Mouse (Mus musculus): ENCODE measurements around the gene Slc22a14.

The Slc22a14 gene

GRCm38 (mm10) chr9:119192202-119192990 is 173.0 kb downstream of the Slc22a14 start:
- DNase-seq, result peak in 1 of 2 experiments; percentile 25

- DNase-seq, result no peak
Measured at GRCm38 (mm10) chr9:119181241-119181728, 184.1 kb downstream of the Slc22a14 start.

GRCm38 (mm10) chr9:119179292-119179691 is 186.1 kb downstream of the Slc22a14 start:
- DNase-seq, result no peak

GRCm38 (mm10) chr9:119167608-119168007 is 197.7 kb downstream of the Slc22a14 start:
- DNase-seq, result no peak

- no peak for DNase-seq
Measured at GRCm38 (mm10) chr9:119165548-119165947, 199.8 kb downstream of the Slc22a14 start.

GRCm38 (mm10) chr9:119164743-119165142 is 200.6 kb downstream of the Slc22a14 start:
- DNase-seq, result no peak

- DNase-seq, result no peak
Measured at GRCm38 (mm10) chr9:119160689-119161088, 204.7 kb downstream of the Slc22a14 start.

GRCm38 (mm10) chr9:119158861-119159260 is 206.5 kb downstream of the Slc22a14 start, which contains the start of gene Gm47289:
Gm47289 (plus strand) TSS chr9:119159161.
- no peak for DNase-seq

- DNase-seq, result peak; percentile 21 to 66
Measured at GRCm38 (mm10) chr9:119156278-119157201, 208.8 kb downstream of the Slc22a14 start, which contains the start of gene Acaa1b. Acaa1b (minus strand) TSS chr9:119157093.

GRCm38 (mm10) chr9:119155826-119156225 is 209.5 kb downstream of the Slc22a14 start:
- DNase-seq, result no peak

- DNase-seq, result no peak
Measured at GRCm38 (mm10) chr9:119155416-119155815, 209.9 kb downstream of the Slc22a14 start.

GRCm38 (mm10) chr9:119151751-119152150 is 213.6 kb downstream of the Slc22a14 start:
- no peak for DNase-seq

GRCm38 (mm10) chr9:119149601-119150000 is 215.8 kb downstream of the Slc22a14 start:
- no peak for DNase-seq

- no peak for DNase-seq
Measured at GRCm38 (mm10) chr9:119146098-119146770, 219.1 kb downstream of the Slc22a14 start.

- DNase-seq, result no peak
Measured at GRCm38 (mm10) chr9:119145638-119146037, 219.7 kb downstream of the Slc22a14 start.

GRCm38 (mm10) chr9:119145137-119145536 is 220.2 kb downstream of the Slc22a14 start:
- DNase-seq, result no peak

- DNase-seq, result no peak
Measured at GRCm38 (mm10) chr9:119144696-119145095, 220.7 kb downstream of the Slc22a14 start.

GRCm38 (mm10) chr9:119143372-119143771 is 222.0 kb downstream of the Slc22a14 start:
- no peak for DNase-seq

- no peak for DNase-seq
Measured at GRCm38 (mm10) chr9:119142066-119142465, 223.3 kb downstream of the Slc22a14 start.

- DNase-seq, result no peak
Measured at GRCm38 (mm10) chr9:119138836-119139235, 226.5 kb downstream of the Slc22a14 start.

- DNase-seq, result no peak
Measured at GRCm38 (mm10) chr9:119130692-119131091, 234.7 kb downstream of the Slc22a14 start.

GRCm38 (mm10) chr9:119128436-119129181 is 236.7 kb downstream of the Slc22a14 start:
- DNase-seq, result no peak

All from spleen, adult 18-20 months (tissue).